Mouse (Mus musculus) testis, postnatal 10 days (tissue): Measurements from ENCODE around the gene Col18a1.
"Not testable (repeated sequence)": the region's sequence is repeated elsewhere in the genome, so short reads cannot be mapped to it uniquely, and the experiment has no call there.

Source experiments
- DNase-seq: peaks from one replicate; pipeline ENCODE4 v3.0.0; 2021; ENCODE audit warnings: low spot score

Col18a1 gene

GRCm38 (mm10) chr10:77135274-77135829 is 31.0 kb downstream of the Col18a1 start:
- peak; percentile 54 for DNase-seq

- DNase-seq, result not testable (repeated sequence)
Observed at GRCm38 (mm10) chr10:77134807-77135152, 31.6 kb downstream of the Col18a1 start.

- DNase-seq, result no peak
Observed at GRCm38 (mm10) chr10:77133951-77134806, 32.2 kb downstream of the Col18a1 start.

- no peak for DNase-seq
Observed at GRCm38 (mm10) chr10:77132118-77132517, 34.2 kb downstream of the Col18a1 start.

- no peak for DNase-seq
Observed at GRCm38 (mm10) chr10:77131536-77131935, 34.8 kb downstream of the Col18a1 start.

- DNase-seq, result peak; percentile 91
Observed at GRCm38 (mm10) chr10:77130561-77131240, 35.6 kb downstream of the Col18a1 start.

- DNase-seq, result no peak
Observed at GRCm38 (mm10) chr10:77129637-77130410, 36.5 kb downstream of the Col18a1 start.

- DNase-seq, result peak; percentile 62
Observed at GRCm38 (mm10) chr10:77127926-77128325, 38.4 kb downstream of the Col18a1 start.

GRCm38 (mm10) chr10:77126590-77126989 is 39.8 kb downstream of the Col18a1 start:
- DNase-seq, result no peak

- no peak for DNase-seq
Observed at GRCm38 (mm10) chr10:77125078-77125731, 41.1 kb downstream of the Col18a1 start.

GRCm38 (mm10) chr10:77123953-77124352 is 42.4 kb downstream of the Col18a1 start:
- DNase-seq, result peak; percentile 46

- DNase-seq, result no peak
Observed at GRCm38 (mm10) chr10:77121287-77122022, 44.9 kb downstream of the Col18a1 start.

- peak; percentile 59 for DNase-seq
Observed at GRCm38 (mm10) chr10:77120501-77120900, 45.8 kb downstream of the Col18a1 start.

GRCm38 (mm10) chr10:77119437-77119836 is 46.9 kb downstream of the Col18a1 start:
- DNase-seq, result no peak

- peak; percentile 46 for DNase-seq
Observed at GRCm38 (mm10) chr10:77118361-77118760, 48.0 kb downstream of the Col18a1 start.

GRCm38 (mm10) chr10:77116537-77117455 is 49.6 kb downstream of the Col18a1 start:
- no peak for DNase-seq

- peak; percentile 81 for DNase-seq
Observed at GRCm38 (mm10) chr10:77113489-77114240, 52.7 kb downstream of the Col18a1 start.

GRCm38 (mm10) chr10:77111550-77112249 is 54.6 kb downstream of the Col18a1 start:
- no peak for DNase-seq
